Mouse (Mus musculus) embryonic facial prominence, embryonic 11.5 days (tissue): ENCODE measurements around the gene Tfrc. TPM values are rescaled to one million over a fixed set of nuclear protein-coding genes. Genes with fewer than 3 reads are reported as not detected.
"Not testable (repeated sequence)": the region's sequence is repeated elsewhere in the genome, so short reads cannot be mapped to it uniquely, and the experiment has no call there.

Source experiments
- ATAC-seq: fragments of 200-750 bp; cut with Nextera tagmentation; replicated peaks from 2 replicates; pipeline ENCODE4 v1.8.0; 2017; ENCODE audit warnings: low read depth; ENCODE audit not compliant: insufficient number of reproducible peaks, low FRiP score, low TSS enrichment
- DNase-seq: peaks from one replicate; pipeline ENCODE4 v3.0.0-alpha.2; 2015; ENCODE audit warnings: low spot score
- H3K27ac ChIP-seq: fragments of 300-500 bp; sonication (generic); replicated peaks from 2 replicates; pipeline ENCODE4 v1.5.1; 2014; ENCODE audit warnings: mild to moderate bottlenecking, low read depth, low read length, control low read depth
- H3K27me3 ChIP-seq: fragments of 300-500 bp; sonication (generic); 2 replicates; pipeline ENCODE4 v1.6.1; 2014; ENCODE audit warnings: mild to moderate bottlenecking, low read length, moderate library complexity, mixed read lengths; ENCODE audit not compliant: control insufficient read depth, insufficient read depth
- H3K36me3 ChIP-seq: fragments of 300-500 bp; sonication (generic); replicated peaks from 2 replicates; pipeline ENCODE4 v1.6.1; 2014; ENCODE audit warnings: low read depth, mild to moderate bottlenecking, low read length, moderate library complexity, mixed read lengths; ENCODE audit not compliant: control insufficient read depth, insufficient read depth
- H3K4me1 ChIP-seq: fragments of 300-500 bp; sonication (generic); 2 replicates; pipeline ENCODE4 v1.6.1; 2014; ENCODE audit warnings: low read length, mixed read lengths; ENCODE audit not compliant: control insufficient read depth, insufficient read depth
- H3K4me2 ChIP-seq: fragments of 300-500 bp; sonication (generic); 2 replicates; pipeline ENCODE4 v1.6.1; 2014; ENCODE audit warnings: low read depth, mild to moderate bottlenecking, control low read depth, low read length, moderate library complexity
- H3K4me3 ChIP-seq: fragments of 300-500 bp; sonication (generic); 2 replicates; pipeline ENCODE4 v1.5.1; 2014; ENCODE audit warnings: low read depth, low read length, control low read depth
- H3K9ac ChIP-seq: fragments of 300-500 bp; sonication (generic); replicated peaks from 2 replicates; pipeline ENCODE4 v1.6.1; 2014; ENCODE audit warnings: mild to moderate bottlenecking, control low read depth, low read length
- H3K9me3 ChIP-seq: fragments of 300-500 bp; sonication (generic); replicated peaks from 2 replicates; pipeline ENCODE4 v1.6.1; 2016; ENCODE audit warnings: mild to moderate bottlenecking, low read length, inconsistent platforms, mixed read lengths; ENCODE audit not compliant: control insufficient read depth
- WGBS: fragments of 180-500 bp; shearing (Covaris S2); extraction: QIAGEN DNeasy Blood & Tissue Kit; methylation state at CpG from one replicate; pipeline ENCODE4 v1.1.7; 2014; 5-methylcytosine and 5-hydroxymethylcytosine counted together
- polyA plus RNA-seq: library from polyadenylated mRNA; unstranded; fragments of >200 nt; fragmentation: Nextera tagmentation; extraction: Ambion mirVana; gene quantifications from 2 replicates; pipeline ENCODE4 v1.2.1, GENCODE M21; 2014

Gene Tfrc
- polyA plus RNA-seq, 1 experiment from 2014 or later = 63.2 TPM

- DNase-seq = no peak
- Histone ChIP-seq H3K36me3 (no peaks in the 10 kb centered on the region), H3K9me3 (no peaks in the 10 kb centered on the region), H3K27ac (no peak overlapping the region), H3K4me3 (no peak overlapping the region), H3K9ac (no peak overlapping the region), H3K4me2 (no peak overlapping the region), H3K4me1 (no peaks in the 10 kb centered on the region; the same call in 1 of the 2 replicates), H3K27me3 (no peaks in the 10 kb centered on the region)
- 39% methylated on average over 6 of the region's 6 CpGs for WGBS
- no peak for ATAC-seq
Observed at GRCm38 (mm10) chr16:32636871-32637521, 28.3 kb downstream of the Tfrc start.

- H3K27ac ChIP-seq = no peak overlapping the region
- H3K36me3 ChIP-seq = no peaks in the 10 kb centered on the region
- no peaks in the 10 kb centered on the region for H3K9me3 ChIP-seq
- H3K4me3 ChIP-seq = no peak overlapping the region
- no peaks in the 10 kb centered on the region; the same call in 1 of the 2 replicates for H3K4me1 ChIP-seq
- WGBS = 13% methylated on average over 8 of the region's 8 CpGs
- no peak overlapping the region for H3K9ac ChIP-seq
- H3K27me3 ChIP-seq = no peaks in the 10 kb centered on the region
- ATAC-seq (no peak; the same call in 1 of the 2 replicates), DNase-seq (peak; percentile 92)
- H3K4me2 ChIP-seq = no peak overlapping the region
Observed at GRCm38 (mm10) chr16:32638476-32638875, 29.8 kb downstream of the Tfrc start.

- Histone ChIP-seq H3K27me3 (no peaks in the 10 kb centered on the region), H3K4me1 (peaks cover 1% of the 10 kb centered on the region), H3K36me3 (no peaks in the 10 kb centered on the region), H3K27ac (no peak overlapping the region), H3K4me2 (no peak overlapping the region), H3K4me3 (no peak overlapping the region), H3K9ac (no peak overlapping the region), H3K9me3 (no peaks in the 10 kb centered on the region)
- WGBS = 86% methylated on average over 5 of the region's 5 CpGs
- ATAC-seq = no peak
- DNase-seq = no peak
Observed at GRCm38 (mm10) chr16:32640096-32640495, 31.4 kb downstream of the Tfrc start.

- H3K27ac ChIP-seq, H3K36me3 ChIP-seq, H3K27me3 ChIP-seq, H3K4me2 ChIP-seq, H3K4me3 ChIP-seq, DNase-seq, H3K9ac ChIP-seq, H3K4me1 ChIP-seq, ATAC-seq, H3K9me3 ChIP-seq: not testable (repeated sequence)
- 82% methylated on average over 2 of the region's 2 CpGs for WGBS
Observed at GRCm38 (mm10) chr16:32640683-32641082, 32.0 kb downstream of the Tfrc start.

DNA sequence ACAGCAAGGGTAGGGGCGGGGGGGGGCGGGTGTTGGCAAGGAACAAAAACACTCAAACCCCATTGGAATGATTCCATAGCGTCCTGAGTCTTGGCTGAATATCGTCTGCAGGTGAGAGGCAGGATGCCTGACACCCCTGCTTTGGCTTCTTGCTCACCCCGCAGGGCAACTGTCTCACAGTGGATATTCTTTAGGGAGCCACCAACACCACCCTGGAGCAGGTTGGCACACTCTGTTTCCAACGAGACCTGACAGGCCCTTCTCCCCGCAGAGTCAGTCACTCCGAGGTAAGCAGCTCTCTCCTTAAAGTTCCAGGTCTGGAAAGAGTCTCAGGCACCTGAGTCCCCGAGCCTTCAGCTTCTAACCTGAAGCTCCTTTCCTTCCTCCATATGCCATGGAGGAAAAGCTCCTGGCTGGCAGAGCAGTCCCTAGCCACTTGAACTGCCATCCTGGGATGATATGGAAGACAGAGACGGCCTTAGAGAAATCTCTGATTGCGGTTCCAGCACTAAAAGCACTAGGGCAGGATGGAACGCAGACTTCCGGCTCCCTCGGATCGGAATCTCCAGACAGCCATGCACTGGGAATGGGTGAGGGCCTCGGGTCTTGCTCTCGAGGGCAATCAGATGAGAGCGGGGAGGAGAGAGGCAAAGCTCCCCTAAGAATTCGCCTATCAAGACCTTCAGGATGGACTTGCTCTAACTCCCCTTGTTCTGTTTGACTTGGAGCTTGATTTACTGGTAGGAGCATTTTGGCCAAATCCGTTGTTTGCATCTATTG is 32.9 kb downstream of the Tfrc start:
- ATAC-seq (no peak), DNase-seq (no peak)
- Histone ChIP-seq H3K27ac (no peak overlapping the region), H3K4me2 (no peak overlapping the region), H3K9ac (no peak overlapping the region), H3K36me3 (no peaks in the 10 kb centered on the region), H3K4me1 (peaks cover 10% of the 10 kb centered on the region), H3K9me3 (no peaks in the 10 kb centered on the region), H3K27me3 (no peaks in the 10 kb centered on the region), H3K4me3 (no peak overlapping the region)
- WGBS = 68% methylated on average over 18 of the region's 20 CpGs

DNA sequence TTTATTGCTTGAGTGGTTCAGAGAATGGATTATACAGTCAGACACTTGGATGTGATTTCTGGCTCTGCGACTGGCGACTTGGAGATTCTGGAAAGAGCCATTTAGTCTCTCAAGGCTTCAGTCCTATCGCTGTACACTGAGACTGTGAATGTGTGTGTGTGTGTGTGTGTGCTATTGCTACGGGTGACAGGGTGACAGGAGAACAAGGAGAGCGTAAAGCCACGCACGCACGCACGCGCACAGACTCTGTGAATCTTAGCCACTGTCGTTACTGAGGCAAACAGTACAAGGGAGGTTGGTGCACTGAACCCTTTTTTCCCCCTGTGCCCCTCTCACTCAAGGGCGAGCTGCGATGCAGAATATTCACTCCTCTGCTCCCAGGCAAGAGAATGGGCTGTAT is 33.6 kb downstream of the Tfrc start:
- DNase-seq (no peak), ATAC-seq (no peak)
- Histone ChIP-seq H3K27me3 (no peaks in the 10 kb centered on the region), H3K36me3 (no peaks in the 10 kb centered on the region), H3K9ac (no peak overlapping the region), H3K27ac (no peak overlapping the region), H3K4me3 (no peak overlapping the region), H3K4me1 (peaks cover 10% of the 10 kb centered on the region), H3K9me3 (no peaks in the 10 kb centered on the region), H3K4me2 (no peak overlapping the region)
- WGBS = 76% methylated on average over 13 of the region's 13 CpGs

GRCm38 (mm10) chr16:32643661-32644061 is 34.9 kb downstream of the Tfrc start, which contains the start of gene Tnk2:
Gene Tnk2, plus strand, starts transcription at chr16:32643874.
- Histone ChIP-seq H3K4me3 (peak within 1 kb of the TSS; percentile 89), H3K36me3 (no peaks in the 10 kb centered on the region), H3K27ac (peak within 1 kb of the TSS; percentile 89), H3K4me2 (peak within 1 kb of the TSS; percentile 87), H3K4me1 (peaks cover 10% of the 10 kb centered on the region), H3K9ac (peak within 1 kb of the TSS; percentile 92), H3K9me3 (no peaks in the 10 kb centered on the region), H3K27me3 (no peaks in the 10 kb centered on the region)
- ATAC-seq (peak; percentile 88), DNase-seq (peak; percentile 92)
- 0% methylated on average over 17 of the region's 40 CpGs for WGBS
